Mouse (Mus musculus) olfactory bulb, adult 2 months (tissue): ENCODE measurements around the gene Dus2. TPM values are rescaled to one million over a fixed set of nuclear protein-coding genes. Genes with fewer than 3 reads are reported as not detected.
A peak's percentile ranks its signal among the peaks of the same experiment; 100 is the strongest.

Source experiments
- H3K27ac ChIP-seq: fragments of 200-500 bp; 2 replicates; pipeline ENCODE4 v1.5.1; 2012; ENCODE audit warnings: low read depth, low read length; ENCODE audit not compliant: insufficient read depth
- H3K4me1 ChIP-seq: fragments of 200-500 bp; 2 replicates; pipeline ENCODE4 v1.6.1; 2012; ENCODE audit warnings: low read length; ENCODE audit not compliant: control insufficient read depth, insufficient read depth
- H3K4me3 ChIP-seq: fragments of 200-500 bp; 2 replicates; pipeline ENCODE4 v1.5.1; 2012; ENCODE audit warnings: mild to moderate bottlenecking, low read depth, low read length, moderate library complexity; ENCODE audit not compliant: insufficient read depth
- CTCF ChIP-seq: fragments of 200-500 bp; IDR thresholded peaks from 2 replicates; pipeline ENCODE4 v1.5.1; 2012; ENCODE audit warnings: low read depth, mild to moderate bottlenecking, low read length, moderate library complexity; ENCODE audit not compliant: insufficient read depth
- POLR2A ChIP-seq: fragments of 200-500 bp; IDR thresholded peaks from 2 replicates; pipeline ENCODE4 v1.6.1; 2012; ENCODE audit warnings: mild to moderate bottlenecking, low read depth, low read length, moderate library complexity; ENCODE audit not compliant: insufficient read depth
- WGBS: fragments of 180-500 bp; shearing (Covaris S2); methylation state at CpG from one replicate; pipeline ENCODE4 v1.1.7; 2018; 5-methylcytosine and 5-hydroxymethylcytosine counted together
- polyA plus RNA-seq: library from polyadenylated mRNA; stranded (reverse); fragments of >200 nt; gene quantifications from 2 replicates; pipeline ENCODE4 v1.2.4, GENCODE M21; 2012; ENCODE audit warnings: low replicate concordance; ENCODE audit not compliant: missing spikeins, insufficient read depth, insufficient read length

Dus2 gene
- not detected in 2 replicates for polyA plus RNA-seq

GRCm38 (mm10) chr8:105990856-105991387 lies at the start of gene Dus2:
Gene Dus2, plus strand, starts transcription at chr8:105991337.
- no peak for TF ChIP-seq POLR2A
- TF ChIP-seq CTCF = peak; percentile 67
- Histone ChIP-seq H3K27ac (no peak within 1 kb of the TSS), H3K4me1 (peaks cover 3% of the 10 kb centered on the region), H3K4me3 (no peak within 1 kb of the TSS; the same call in 1 of the 2 replicates)
- WGBS = 13% methylated on average over 15 of the region's 15 CpGs

DNA sequence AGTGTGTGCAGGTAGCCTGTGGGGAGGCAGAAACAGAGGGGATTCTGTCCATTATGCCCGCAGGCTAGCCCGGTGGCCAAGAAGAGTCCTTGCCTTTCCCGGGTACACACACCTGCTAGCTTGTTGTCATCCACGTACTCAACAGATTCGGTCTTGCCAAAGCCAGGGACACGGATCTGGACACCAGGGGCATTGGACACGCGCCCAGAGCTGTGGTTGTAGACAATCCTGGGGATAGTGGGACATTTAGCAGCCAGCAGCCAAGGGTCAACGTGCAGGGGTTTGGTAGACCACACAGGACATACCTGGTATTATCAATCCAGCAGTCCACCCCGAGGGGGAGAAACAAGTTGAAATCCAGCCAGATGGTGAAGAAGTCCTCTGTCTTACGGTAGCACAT lies 49.1 kb upstream of the Dus2 start:
- WGBS = 82% methylated on average over 11 of the region's 11 CpGs
- H3K4me1 ChIP-seq = peaks cover 9% of the 10 kb centered on the region; the same call in 1 of the 2 replicates
- no peak overlapping the region for H3K27ac ChIP-seq
- H3K4me3 ChIP-seq = no peak overlapping the region
- TF ChIP-seq CTCF = no peak
- no peak for TF ChIP-seq POLR2A

DNA sequence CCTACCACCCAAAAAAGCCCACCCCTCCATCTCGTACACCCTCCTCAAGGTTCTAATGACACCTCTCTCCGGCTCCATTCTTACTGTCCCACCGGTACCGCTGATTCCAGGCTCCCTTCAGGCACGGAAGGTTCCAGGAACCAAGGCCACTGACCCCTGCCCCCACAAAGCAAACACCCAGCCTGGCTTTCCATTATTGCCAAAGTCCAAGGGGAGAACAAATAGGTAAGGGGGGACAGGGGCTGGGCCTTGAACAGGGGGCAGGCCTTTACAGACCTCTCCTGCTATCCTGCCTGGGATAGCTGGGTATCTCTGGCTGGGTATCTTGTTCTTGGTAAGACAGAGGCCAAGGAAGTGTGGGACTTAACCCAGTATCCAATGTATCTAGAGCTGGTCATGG lies 48.6 kb upstream of the Dus2 start:
- WGBS = 81% methylated on average over 5 of the region's 5 CpGs

DNA sequence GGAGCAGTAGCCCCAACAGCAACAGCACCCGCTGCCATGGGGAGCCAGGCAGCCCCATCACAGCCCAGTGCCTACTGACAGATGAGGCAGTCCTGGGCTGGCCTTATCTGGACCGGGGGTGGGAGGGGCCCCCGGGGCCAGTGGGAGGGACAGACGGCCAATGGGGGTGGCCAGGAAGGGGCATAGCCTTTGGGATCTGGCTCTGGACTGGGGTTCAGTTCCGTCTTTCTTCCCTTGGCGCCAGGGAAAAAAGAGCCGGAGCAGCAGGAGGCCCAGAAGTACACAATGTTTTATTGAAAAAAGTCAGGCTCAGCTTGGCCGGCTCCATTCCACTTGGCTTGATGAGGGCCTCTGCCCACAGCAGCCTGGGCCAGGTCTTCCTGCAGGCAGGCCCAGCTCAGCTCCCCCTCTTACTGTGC lies 47.8 kb upstream of the Dus2 start, which contains the start of gene Lcat:
Gene Lcat (minus strand): TSS at position 62 of the 419 bp plus-strand sequence.
- Histone ChIP-seq H3K4me3 (0 out of 2 replicates have a peak within 1 kb of the TSS, but pooled peaks have one; percentile 2), H3K27ac (no peak within 1 kb of the TSS), H3K4me1 (peaks cover 9% of the 10 kb centered on the region; the same call in 1 of the 2 replicates)
- no peak for TF ChIP-seq POLR2A
- no peak for TF ChIP-seq CTCF
- WGBS = 42% methylated on average over 8 of the region's 8 CpGs

More for the DNA sequence above, 48.6 kb upstream of the Dus2 start:
- H3K4me3 ChIP-seq = no peak overlapping the region
- no peak overlapping the region for H3K27ac ChIP-seq
- TF ChIP-seq CTCF (no peak), POLR2A (no peak)
- peaks cover 9% of the 10 kb centered on the region; the same call in 1 of the 2 replicates for H3K4me1 ChIP-seq

- TF ChIP-seq POLR2A = no peak
- no peak for TF ChIP-seq CTCF
- H3K4me3 ChIP-seq = no peak overlapping the region
- no peak overlapping the region for H3K27ac ChIP-seq
- peaks cover 31% of the 10 kb centered on the region for H3K4me1 ChIP-seq
- WGBS = 14% methylated on average over 10 of the region's 10 CpGs
These were observed 41.8 kb upstream of the Dus2 start for GRCm38 (mm10) chr8:105949350-105949749.

- Histone ChIP-seq H3K27ac (peak overlapping the region; percentile 67), H3K4me1 (peaks cover 31% of the 10 kb centered on the region), H3K4me3 (no peak overlapping the region)
- WGBS = 27% methylated on average over 7 of the region's 7 CpGs
- no peak for TF ChIP-seq POLR2A
- no peak for TF ChIP-seq CTCF
These were observed 40.0 kb upstream of the Dus2 start for GRCm38 (mm10) chr8:105951057-105951659.

- 84% methylated on average over 4 of the region's 4 CpGs for WGBS
- no peak overlapping the region for H3K27ac ChIP-seq
- no peak overlapping the region for H3K4me3 ChIP-seq
- peaks cover 15% of the 10 kb centered on the region for H3K4me1 ChIP-seq
- TF ChIP-seq POLR2A (no peak), CTCF (no peak)
These were observed 34.6 kb upstream of the Dus2 start for GRCm38 (mm10) chr8:105956556-105956955.

DNA sequence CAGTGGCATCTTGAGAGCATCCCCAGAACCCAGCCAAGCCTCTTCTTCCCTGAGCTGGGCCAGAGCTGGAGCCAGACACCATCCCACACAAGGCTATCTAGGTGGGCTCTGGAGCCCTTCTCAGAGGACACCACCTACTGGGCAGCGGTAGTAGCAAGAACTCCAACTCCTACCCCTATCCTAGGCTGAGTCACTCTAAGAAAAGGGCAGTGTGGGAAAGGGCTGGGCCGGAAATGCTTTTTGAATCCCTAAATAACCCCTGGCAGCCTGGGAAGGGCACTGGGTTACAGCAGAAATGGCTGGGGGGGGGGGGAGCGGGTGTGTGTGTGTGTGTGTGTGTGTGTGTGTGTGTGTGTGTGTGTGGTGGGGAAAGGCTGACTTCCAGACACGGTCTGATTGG lies 33.3 kb upstream of the Dus2 start:
- Histone ChIP-seq H3K27ac (no peak overlapping the region), H3K4me3 (no peak overlapping the region), H3K4me1 (peaks cover 10% of the 10 kb centered on the region; the same call in 1 of the 2 replicates)
- WGBS = 30% methylated on average over 3 of the region's 4 CpGs
- TF ChIP-seq CTCF (no peak), POLR2A (no peak)

- 80% methylated on average over 7 of the region's 7 CpGs for WGBS
- Histone ChIP-seq H3K27ac (no peak overlapping the region), H3K4me1 (peaks cover 11% of the 10 kb centered on the region), H3K4me3 (no peak overlapping the region)
- TF ChIP-seq CTCF = no peak
- no peak for TF ChIP-seq POLR2A
These were observed 31.8 kb upstream of the Dus2 start for GRCm38 (mm10) chr8:105959350-105959749.

DNA sequence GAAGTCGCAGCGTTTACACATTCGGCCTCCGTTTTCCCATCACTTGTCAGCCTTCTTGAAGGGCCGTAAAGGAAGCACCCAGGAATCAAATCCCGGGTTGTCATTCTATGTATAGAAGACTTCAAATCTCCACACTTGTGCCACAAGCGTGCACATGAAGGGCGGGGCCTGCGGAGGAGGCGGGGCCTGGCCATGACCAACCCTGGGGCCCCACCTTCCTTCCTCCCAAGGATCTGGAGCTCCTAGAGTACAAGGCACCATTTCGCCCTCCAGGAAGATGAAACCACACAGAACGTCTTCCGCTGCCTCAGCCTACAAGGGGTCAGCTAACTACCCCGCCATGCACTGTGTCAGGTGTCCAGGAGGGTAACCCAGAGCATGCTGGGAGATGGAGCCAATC lies 30.0 kb upstream of the Dus2 start:
- H3K4me1 ChIP-seq = peaks cover 21% of the 10 kb centered on the region
- TF ChIP-seq CTCF (no peak), POLR2A (no peak)
- no peak overlapping the region for H3K27ac ChIP-seq
- 89% methylated on average over 14 of the region's 14 CpGs for WGBS
- H3K4me3 ChIP-seq = no peak overlapping the region
